ENCODE assay signal across 8 mouse cellular contexts in the genomic region with DNA sequence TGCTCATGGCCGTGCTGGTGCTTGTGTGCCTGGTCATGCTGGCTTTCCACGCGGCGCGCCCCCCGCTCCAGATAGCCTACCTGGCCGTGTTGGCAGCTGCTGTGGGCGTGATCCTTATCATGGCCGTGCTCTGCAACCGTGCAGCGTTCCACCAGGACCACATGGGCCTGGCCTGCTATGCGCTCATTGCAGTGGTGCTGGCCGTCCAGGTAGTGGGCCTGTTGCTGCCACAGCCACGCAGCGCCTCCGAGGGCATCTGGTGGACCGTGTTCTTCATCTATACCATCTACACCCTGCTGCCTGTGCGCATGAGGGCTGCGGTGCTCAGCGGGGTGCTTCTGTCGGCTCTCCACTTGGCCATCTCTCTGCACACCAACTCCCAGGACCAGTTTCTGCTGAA. TPM values are rescaled to one million over a fixed set of nuclear protein-coding genes. Genes with fewer than 3 reads are reported as not detected.
DNase-seq lines count a peak whose midpoint lies in the region; ATAC-seq and TF ChIP-seq lines count a peak whose summit lies in the region.

No protein-coding gene starts in this region.

- no peak for ATAC-seq in kidney, postnatal 0 days (replicated peaks; ENCODE audit: low FRiP score, low read depth)
- no peak for ATAC-seq in embryonic facial prominence, embryonic 13.5 days (ENCODE audit: insufficient number of reproducible peaks, insufficient read depth, low FRiP score, low TSS enrichment, low read depth)
- no peak for ATAC-seq in hindbrain, embryonic 13.5 days (ENCODE audit: low FRiP score)
- ATAC-seq in midbrain, embryonic 15.5 days (replicated peaks) = no peak

- peak overlapping the region; percentile 97; the same call in 1 of the 2 replicates for H3K4me2 ChIP-seq in kidney, postnatal 0 days (ENCODE audit: low read length)
- peak overlapping the region; percentile 91 for H3K4me2 ChIP-seq in embryonic facial prominence, embryonic 13.5 days
- peak overlapping the region; percentile 79 for H3K4me2 ChIP-seq in hindbrain, embryonic 13.5 days
- H3K4me2 ChIP-seq in midbrain, embryonic 15.5 days = peak overlapping the region; percentile 64

- no peak overlapping the region for H3K4me3 ChIP-seq in kidney, postnatal 0 days (replicated peaks; ENCODE audit: low read depth, low read length)
- peak overlapping the region; percentile 75 for H3K4me3 ChIP-seq in embryonic facial prominence, embryonic 13.5 days
- peak overlapping the region; percentile 83 for H3K4me3 ChIP-seq in hindbrain, embryonic 13.5 days
- peak overlapping the region; percentile 66 for H3K4me3 ChIP-seq in midbrain, embryonic 15.5 days

- WGBS in kidney, postnatal 0 days = 68% methylated on average over 21 of the region's 21 CpGs
- WGBS in embryonic facial prominence, embryonic 13.5 days = 78% methylated on average over 21 of the region's 21 CpGs
- 75% methylated on average over 21 of the region's 21 CpGs for WGBS in hindbrain, embryonic 13.5 days
- WGBS in midbrain, embryonic 15.5 days = 80% methylated on average over 21 of the region's 21 CpGs

- H3K27ac ChIP-seq in kidney, postnatal 0 days = no peak overlapping the region
- no peak overlapping the region; the same call in 1 of the 2 replicates for H3K27ac ChIP-seq in embryonic facial prominence, embryonic 13.5 days
- H3K27ac ChIP-seq in hindbrain, embryonic 13.5 days = no peak overlapping the region
- H3K27ac ChIP-seq in midbrain, embryonic 15.5 days = no peak overlapping the region

- DNase-seq in kidney, postnatal 0 days (ENCODE audit: low spot score) = no peak
- DNase-seq in kidney, postnatal 4 days = no peak
- no peak for DNase-seq in spleen, postnatal 10 days (ENCODE audit: low spot score in 2 of 2)
- no peak for DNase-seq in cerebellum, adult 9-11 months
- no peak for DNase-seq in natural killer cell, adult 2 months (ENCODE audit: low spot score in 2 of 2)

- H3K9ac ChIP-seq in kidney, postnatal 0 days (ENCODE audit: low read depth, low read length) = no peak overlapping the region
- H3K9ac ChIP-seq in embryonic facial prominence, embryonic 13.5 days = 0 out of 2 replicates have a peak overlapping the region, but pooled peaks have one; percentile 80
- H3K9ac ChIP-seq in hindbrain, embryonic 13.5 days = peak overlapping the region; percentile 95; the same call in 1 of the 2 replicates
- H3K9ac ChIP-seq in midbrain, embryonic 15.5 days = no peak overlapping the region

- H3K4me1 ChIP-seq in kidney, postnatal 0 days (replicated peaks; ENCODE audit: insufficient read depth, low read length) = 0 out of 2 replicates have a peak, but pooled peaks cover 9% of the 10 kb centered on the region
- H3K4me1 ChIP-seq in embryonic facial prominence, embryonic 13.5 days = peaks cover 63% of the 10 kb centered on the region
- peaks cover 81% of the 10 kb centered on the region for H3K4me1 ChIP-seq in hindbrain, embryonic 13.5 days (replicated peaks)
- H3K4me1 ChIP-seq in midbrain, embryonic 15.5 days = peaks cover 75% of the 10 kb centered on the region

- H3K36me3 ChIP-seq in kidney, postnatal 0 days (ENCODE audit: insufficient read depth, low read length) = no peaks in the 10 kb centered on the region
- H3K36me3 ChIP-seq in embryonic facial prominence, embryonic 13.5 days = 0 out of 2 replicates have a peak, but pooled peaks cover 3% of the 10 kb centered on the region
- peaks cover 3% of the 10 kb centered on the region; the same call in 1 of the 2 replicates for H3K36me3 ChIP-seq in hindbrain, embryonic 13.5 days
- no peaks in the 10 kb centered on the region for H3K36me3 ChIP-seq in midbrain, embryonic 15.5 days (replicated peaks)

- no peak for TF ChIP-seq CTCF in kidney, postnatal 0 days (IDR thresholded peaks at IDR 0.05; ENCODE audit: low read depth)

- H3K9me3 ChIP-seq in kidney, postnatal 0 days (replicated peaks; ENCODE audit: low read length) = no peaks in the 10 kb centered on the region
- H3K9me3 ChIP-seq in embryonic facial prominence, embryonic 13.5 days = no peaks in the 10 kb centered on the region
- no peaks in the 10 kb centered on the region for H3K9me3 ChIP-seq in hindbrain, embryonic 13.5 days
- H3K9me3 ChIP-seq in midbrain, embryonic 15.5 days = no peaks in the 10 kb centered on the region

- H3K27me3 ChIP-seq in kidney, postnatal 0 days (ENCODE audit: insufficient read depth, low read length) = peaks cover 62% of the 10 kb centered on the region
- H3K27me3 ChIP-seq in embryonic facial prominence, embryonic 13.5 days = peaks cover 61% of the 10 kb centered on the region
- peaks cover 37% of the 10 kb centered on the region for H3K27me3 ChIP-seq in hindbrain, embryonic 13.5 days
- H3K27me3 ChIP-seq in midbrain, embryonic 15.5 days (replicated peaks) = peaks cover 17% of the 10 kb centered on the region; the same call in 1 of the 2 replicates

RNA-seq across cellular contexts. Expression of gene Adcy5, which starts 2.2 kb away (rescaled TPM):
- 0.63 and 0.66 TPM in 2 replicates for polyA plus RNA-seq in kidney, postnatal 0 days (2015; fragmentation: Nextera tagmentation; extraction: Ambion mirVana)
- 3.0 and 3.9 TPM in 2 replicates for polyA plus RNA-seq in embryonic facial prominence, embryonic 13.5 days (2015; fragmentation: Nextera tagmentation; extraction: Ambion mirVana)
- polyA plus RNA-seq in hindbrain, embryonic 13.5 days (2015; fragmentation: Nextera tagmentation; extraction: Ambion mirVana) = 5.0 and 5.6 TPM in 2 replicates
- 8.7 and 9.1 TPM in 2 replicates for polyA plus RNA-seq in midbrain, embryonic 15.5 days (2015; fragmentation: Nextera tagmentation; extraction: Ambion mirVana)

Comparison
In these comparisons a context has a peak if more than half of its experiments do, and no peak if none do; other contexts are left out.
1. H3K9ac ChIP-seq: peak in embryonic facial prominence, embryonic 13.5 days (single experiment) and hindbrain, embryonic 13.5 days (single experiment); none in kidney, postnatal 0 days (single experiment) and midbrain, embryonic 15.5 days (single experiment).
2. Peak in every context shown above with its lines, with median percentiles within 50 percentile points of each other: H3K4me2 ChIP-seq.